ENCODE assay signal across 23 mouse cellular contexts in the genomic region with DNA sequence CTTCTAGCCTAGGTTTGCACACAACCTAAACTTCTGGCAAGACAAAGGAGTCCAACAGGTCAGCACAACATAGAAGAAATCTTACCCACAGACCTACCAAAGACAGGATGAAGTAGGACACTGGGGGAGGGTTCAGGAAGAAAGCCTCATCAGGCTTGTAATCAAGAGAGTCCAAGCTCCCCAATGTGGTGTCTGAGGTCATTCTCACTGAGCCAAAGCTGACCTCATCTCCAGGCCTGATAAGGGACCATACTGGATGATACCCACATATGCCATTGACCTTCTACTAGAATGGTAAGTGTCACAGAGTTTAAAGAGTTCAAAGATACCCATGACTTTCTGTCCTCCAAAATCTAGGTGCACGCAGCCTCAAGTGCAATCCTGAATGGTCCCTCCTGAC. TPM values are rescaled to one million over a fixed set of nuclear protein-coding genes. Genes with fewer than 3 reads are reported as not detected.
"Had no signal": no experiment of that assay in that cellular context is flagged by ENCODE, and none has a peak within 500 bp of the region (broad histone marks: within the 10 kb centered on the region; RNA-seq: fewer than 3 reads in every experiment).

No protein-coding gene starts in this region.

- DNase-seq: lung, adult 2 months; lung, postnatal 14 days; lung, postnatal 36 days; right cerebral cortex, postnatal 14 days; thymus, adult 2 months; thymus, postnatal 25 days; thymus, postnatal 4 days had no signal

- H3K27me3 ChIP-seq: lung, embryonic 15.5 days; midbrain, embryonic 15.5 days; neural tube, embryonic 12.5 days; stomach, embryonic 15.5 days had no signal

- H3K9ac ChIP-seq: lung, embryonic 15.5 days; midbrain, embryonic 13.5 days; midbrain, embryonic 15.5 days; neural tube, embryonic 12.5 days; stomach, embryonic 15.5 days had no signal

- H3K4me3 ChIP-seq: lung, embryonic 15.5 days; megakaryocyte, embryonic 14.5 days; midbrain, embryonic 13.5 days; midbrain, embryonic 15.5 days; neural tube, embryonic 12.5 days; stomach, embryonic 15.5 days had no signal

- H3K27ac ChIP-seq: lung, embryonic 15.5 days; macrophage; midbrain, embryonic 13.5 days; midbrain, embryonic 15.5 days; neural tube, embryonic 12.5 days; stomach, embryonic 15.5 days; stomach, postnatal 0 days had no signal

- H3K36me3 ChIP-seq: lung, embryonic 15.5 days; midbrain, embryonic 13.5 days; midbrain, embryonic 15.5 days; neural tube, embryonic 12.5 days; stomach, embryonic 15.5 days had no signal

- H3K9me3 ChIP-seq: lung, embryonic 15.5 days; midbrain, embryonic 13.5 days; midbrain, embryonic 15.5 days; neural tube, embryonic 12.5 days; stomach, embryonic 15.5 days had no signal

- H3K4me2 ChIP-seq: lung, embryonic 15.5 days; midbrain, embryonic 11.5 days; midbrain, embryonic 13.5 days; midbrain, embryonic 15.5 days; neural tube, embryonic 12.5 days; stomach, embryonic 15.5 days had no signal

- ATAC-seq: lung, postnatal 0 days; midbrain, embryonic 13.5 days; midbrain, embryonic 15.5 days had no signal

- H3K4me1 ChIP-seq: lung, embryonic 15.5 days; midbrain, embryonic 13.5 days; midbrain, embryonic 15.5 days; neural tube, embryonic 12.5 days had no signal

RNA-seq across cellular contexts. Expression of gene Gstm3, which starts 5.2 kb away (rescaled TPM):
- total RNA-seq: megakaryocyte progenitor cell, adult 5-6 weeks; midbrain, postnatal 0 days; monocyte, adult 5-6 weeks; neutrophil, adult 5-6 weeks had no signal
- polyA plus RNA-seq: macrophage; midbrain, embryonic 11.5 days; midbrain, embryonic 13.5 days; midbrain, postnatal 0 days; neural tube, embryonic 12.5 days; neural tube, embryonic 14.5 days; spleen, adult 2 months had no signal

RNA-seq across cellular contexts. Expression of gene Gstm2, which starts 12.0 kb away (rescaled TPM):
- total RNA-seq: monocyte, adult 5-6 weeks; neutrophil, adult 5-6 weeks had no signal

RNA-seq across cellular contexts. Expression of gene Gstm6, which starts 30.7 kb away (rescaled TPM):
- total RNA-seq: monocyte, adult 5-6 weeks; neutrophil, adult 5-6 weeks had no signal
- polyA plus RNA-seq: macrophage had no signal

RNA-seq across cellular contexts. Expression of gene Gstm7, which starts 42.6 kb away (rescaled TPM):
- total RNA-seq: monocyte, adult 5-6 weeks; neutrophil, adult 5-6 weeks had no signal
